Mouse (Mus musculus): ENCODE data around the gene Scrn2.

Gene Scrn2

GRCm38 (mm10) chr11:97029686-97030417 lies at the start of gene Scrn2:
Gene Scrn2, plus strand, starts transcription at chr11:97029938.
- peak; percentile 54 for DNase-seq

- DNase-seq = no peak
Observed at GRCm38 (mm10) chr11:96980021-96980420, 49.7 kb upstream of the Scrn2 start.

- DNase-seq = no peak
Observed at GRCm38 (mm10) chr11:96981461-96981860, 48.3 kb upstream of the Scrn2 start.

- DNase-seq = peak; percentile 81
Observed at GRCm38 (mm10) chr11:96982355-96982754, 47.4 kb upstream of the Scrn2 start.

- DNase-seq = no peak
Observed at GRCm38 (mm10) chr11:96982859-96983258, 46.9 kb upstream of the Scrn2 start, which contains the start of gene Sp2. Gene Sp2, minus strand, starts transcription at chr11:96982959.

GRCm38 (mm10) chr11:96984903-96985302 lies 44.8 kb upstream of the Scrn2 start:
- no peak for DNase-seq

GRCm38 (mm10) chr11:96986463-96986862 lies 43.3 kb upstream of the Scrn2 start:
- no peak for DNase-seq

GRCm38 (mm10) chr11:96987873-96988655 lies 41.7 kb upstream of the Scrn2 start:
- DNase-seq = peak; percentile 42

- no peak for DNase-seq
Observed at GRCm38 (mm10) chr11:96991501-96991900, 38.2 kb upstream of the Scrn2 start.

- no peak for DNase-seq
Observed at GRCm38 (mm10) chr11:96992722-96993311, 36.9 kb upstream of the Scrn2 start.

- DNase-seq = no peak
Observed at GRCm38 (mm10) chr11:96995031-96995430, 34.7 kb upstream of the Scrn2 start.

GRCm38 (mm10) chr11:96995836-96996772 lies 33.6 kb upstream of the Scrn2 start:
- DNase-seq = no peak

GRCm38 (mm10) chr11:96996773-96997379 lies 32.9 kb upstream of the Scrn2 start:
- DNase-seq = no peak

- DNase-seq = peak; percentile 32
Observed at GRCm38 (mm10) chr11:96997380-96997956, 32.3 kb upstream of the Scrn2 start.

GRCm38 (mm10) chr11:97003170-97003569 lies 26.6 kb upstream of the Scrn2 start:
- no peak for DNase-seq

- no peak for DNase-seq
Observed at GRCm38 (mm10) chr11:97007093-97007794, 22.5 kb upstream of the Scrn2 start.

GRCm38 (mm10) chr11:97009198-97009790 lies 20.4 kb upstream of the Scrn2 start:
- no peak for DNase-seq

- DNase-seq = no peak
Observed at GRCm38 (mm10) chr11:97013121-97013670, 16.5 kb upstream of the Scrn2 start, which contains the start of gene Sp6. Gene Sp6, plus strand, starts transcription at chr11:97013394.

GRCm38 (mm10) chr11:97017696-97018582 lies 11.8 kb upstream of the Scrn2 start:
- DNase-seq = no peak
